Mouse (Mus musculus): Measurements from ENCODE around the gene Tuba1c. TPM values are rescaled to one million over a fixed set of nuclear protein-coding genes. Genes with fewer than 3 reads are reported as not detected.

Gene Tuba1c
- total RNA-seq, 2 experiments from 2014 or later: 41.4 to 109 TPM

DNA sequence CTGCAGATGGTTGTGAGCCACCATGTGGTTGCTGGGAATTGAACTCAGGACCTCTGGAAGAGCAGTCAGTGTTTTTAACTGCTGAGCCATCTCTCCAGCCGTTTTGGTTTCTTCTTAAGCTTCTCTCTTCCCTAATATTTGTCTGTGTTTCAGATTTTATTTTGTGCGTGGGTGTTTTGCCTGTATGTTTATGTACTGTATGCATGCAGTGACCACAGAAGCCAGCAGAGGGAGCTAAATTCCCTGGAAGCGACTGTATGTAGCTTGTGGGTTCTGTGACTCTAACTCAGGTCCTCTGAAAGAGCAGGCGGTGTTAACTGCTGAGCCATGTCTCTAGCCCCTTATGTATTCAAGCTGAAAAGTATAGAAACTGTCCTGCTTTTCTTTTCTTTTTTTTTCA, 3.4 kb upstream of the Tuba1c start:
- no peak for ATAC-seq (replicated peaks; ENCODE audit: low FRiP score, low TSS enrichment, poor library complexity, severe bottlenecking)

- no peak for ATAC-seq (replicated peaks; ENCODE audit: low FRiP score, low TSS enrichment, poor library complexity, severe bottlenecking)
These were observed 2.6 kb upstream of the Tuba1c start for GRCm38 (mm10) chr15:99027116-99027515.

DNA sequence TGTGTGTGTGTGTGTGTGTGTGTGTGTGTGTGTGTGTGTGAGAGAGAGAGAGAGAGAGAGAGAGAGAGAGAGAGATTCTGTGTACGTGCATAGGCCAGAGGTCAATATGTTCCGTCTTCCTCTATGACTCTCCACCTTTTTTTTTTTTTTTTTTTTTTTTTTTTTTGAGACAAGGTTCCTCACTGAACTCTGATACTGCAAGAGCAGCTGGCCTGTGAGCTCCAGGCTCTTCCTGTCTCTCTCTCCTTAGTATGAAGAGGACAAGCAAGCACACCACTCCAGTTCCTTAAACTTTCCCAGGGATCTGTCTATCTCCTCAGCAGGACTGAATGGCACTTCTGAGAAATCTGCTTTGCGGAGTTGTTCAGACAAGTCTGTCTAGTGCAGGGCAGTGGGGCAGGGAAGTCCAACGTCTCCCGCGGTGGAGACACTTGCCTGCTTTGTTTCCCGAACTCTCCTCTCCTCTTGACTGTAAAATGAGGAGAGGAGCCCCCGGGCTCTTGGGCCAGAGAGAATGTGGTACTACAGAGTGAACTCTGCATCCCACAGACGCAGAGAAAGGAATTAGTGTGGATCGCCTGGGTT, 725 bp upstream of the Tuba1c start:
- ATAC-seq (replicated peaks; ENCODE audit: low FRiP score, low TSS enrichment, poor library complexity, severe bottlenecking): no peak

DNA sequence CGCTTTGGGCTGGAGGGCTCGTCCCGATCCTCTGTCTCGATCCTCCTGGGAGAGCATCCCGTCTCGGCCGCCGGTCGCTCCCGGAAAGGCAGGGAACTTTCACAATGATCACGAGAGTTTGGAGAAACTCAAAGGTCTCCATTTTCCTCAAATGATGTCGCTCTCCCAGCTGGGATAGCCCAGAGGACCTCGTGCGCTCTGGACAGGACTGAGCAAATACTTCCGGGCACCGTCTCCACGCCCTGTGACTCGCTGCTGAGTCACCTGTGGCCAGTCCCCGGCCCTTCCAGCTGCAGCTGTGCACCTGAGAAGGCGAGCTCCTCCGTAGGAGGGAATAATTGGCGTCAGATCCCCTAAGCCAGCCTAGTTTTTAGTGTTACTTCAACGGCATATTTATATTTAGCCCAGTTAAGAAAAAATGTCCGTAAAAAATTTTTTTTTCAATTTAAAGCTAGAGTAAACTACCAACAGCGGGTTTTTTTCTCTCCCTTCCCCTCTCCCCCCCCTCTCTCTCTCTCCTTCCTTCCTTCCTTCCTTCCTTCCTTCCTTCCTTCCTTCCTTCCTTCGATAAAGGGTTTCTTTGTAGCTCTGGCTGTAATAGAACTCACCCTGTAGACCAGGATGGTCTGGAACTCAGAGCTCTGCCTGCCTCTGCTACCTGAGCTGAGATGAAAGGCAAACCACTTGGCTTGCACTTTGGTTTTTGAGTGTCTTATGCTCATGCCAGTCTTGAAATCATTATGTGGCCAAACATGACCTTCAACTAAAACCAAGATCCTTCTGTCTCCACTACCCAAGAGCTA, 1.1 kb downstream of the Tuba1c start:
- peak; percentile 32 for ATAC-seq (replicated peaks; ENCODE audit: low FRiP score, low TSS enrichment, poor library complexity, severe bottlenecking)

- ATAC-seq (replicated peaks; ENCODE audit: low FRiP score, low TSS enrichment, poor library complexity, severe bottlenecking): no peak
These were observed 1.6 kb downstream of the Tuba1c start for GRCm38 (mm10) chr15:99031388-99031675.

DNA sequence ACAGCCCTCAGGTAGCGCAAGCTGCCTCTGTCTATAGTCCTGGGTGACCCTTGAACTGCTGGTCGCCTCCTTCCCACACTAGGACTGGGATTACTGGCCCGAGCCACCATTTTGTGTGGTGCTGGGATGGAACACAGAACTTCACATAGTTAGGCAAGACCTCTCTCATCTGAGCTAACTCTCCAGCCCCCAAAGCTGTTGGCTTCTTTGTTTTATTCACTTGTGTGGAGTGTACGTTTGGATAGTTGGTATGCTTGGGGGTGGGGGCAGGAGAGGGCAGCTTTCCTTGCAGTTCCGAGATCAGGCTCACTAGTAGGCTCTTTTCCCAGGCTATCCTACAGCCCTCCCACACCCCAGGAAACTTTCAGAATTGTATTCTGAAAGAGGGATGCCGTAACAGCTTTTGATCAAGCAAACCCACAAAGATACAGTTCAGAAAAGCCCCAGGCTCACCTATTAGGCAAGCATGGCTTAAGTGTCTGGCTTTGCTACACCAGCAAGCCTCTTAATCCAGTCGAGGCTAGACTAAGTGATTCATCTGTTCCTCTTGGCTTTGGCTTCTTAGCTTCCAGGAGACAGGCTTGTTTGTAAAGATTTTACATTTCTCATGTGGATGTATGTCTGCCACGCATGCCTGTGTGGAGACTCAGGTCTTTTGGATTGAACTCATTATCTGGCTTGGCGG, 2.5 kb downstream of the Tuba1c start:
- ATAC-seq (replicated peaks; ENCODE audit: low FRiP score, low TSS enrichment, poor library complexity, severe bottlenecking): no peak

DNA sequence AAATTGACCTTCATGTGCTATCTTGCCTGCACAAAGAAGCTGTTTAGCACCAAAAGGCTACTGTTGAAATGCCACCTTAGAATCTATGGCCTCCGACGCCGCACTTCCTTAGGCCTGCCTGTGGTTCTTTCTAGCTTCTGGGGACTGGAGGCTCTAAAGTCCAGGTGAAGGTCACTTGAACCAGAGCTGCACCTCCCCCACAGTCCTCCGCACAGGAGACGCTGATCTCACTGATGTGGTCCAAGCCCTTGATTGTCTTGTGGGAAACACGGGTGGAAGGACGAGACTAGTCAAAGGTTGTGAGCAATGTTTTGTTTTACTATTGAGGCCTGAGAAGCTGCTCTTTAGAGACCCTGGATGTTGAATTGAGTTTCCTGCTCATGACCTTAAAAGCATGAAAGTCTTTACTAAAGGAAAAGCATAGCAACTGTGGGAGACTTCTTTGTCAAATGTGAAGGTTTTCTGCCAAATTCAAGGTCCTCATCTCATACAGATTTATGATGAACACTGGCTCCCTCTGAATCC, 3.1 kb downstream of the Tuba1c start:
- no peak for ATAC-seq (replicated peaks; ENCODE audit: low FRiP score, low TSS enrichment, poor library complexity, severe bottlenecking)

DNA sequence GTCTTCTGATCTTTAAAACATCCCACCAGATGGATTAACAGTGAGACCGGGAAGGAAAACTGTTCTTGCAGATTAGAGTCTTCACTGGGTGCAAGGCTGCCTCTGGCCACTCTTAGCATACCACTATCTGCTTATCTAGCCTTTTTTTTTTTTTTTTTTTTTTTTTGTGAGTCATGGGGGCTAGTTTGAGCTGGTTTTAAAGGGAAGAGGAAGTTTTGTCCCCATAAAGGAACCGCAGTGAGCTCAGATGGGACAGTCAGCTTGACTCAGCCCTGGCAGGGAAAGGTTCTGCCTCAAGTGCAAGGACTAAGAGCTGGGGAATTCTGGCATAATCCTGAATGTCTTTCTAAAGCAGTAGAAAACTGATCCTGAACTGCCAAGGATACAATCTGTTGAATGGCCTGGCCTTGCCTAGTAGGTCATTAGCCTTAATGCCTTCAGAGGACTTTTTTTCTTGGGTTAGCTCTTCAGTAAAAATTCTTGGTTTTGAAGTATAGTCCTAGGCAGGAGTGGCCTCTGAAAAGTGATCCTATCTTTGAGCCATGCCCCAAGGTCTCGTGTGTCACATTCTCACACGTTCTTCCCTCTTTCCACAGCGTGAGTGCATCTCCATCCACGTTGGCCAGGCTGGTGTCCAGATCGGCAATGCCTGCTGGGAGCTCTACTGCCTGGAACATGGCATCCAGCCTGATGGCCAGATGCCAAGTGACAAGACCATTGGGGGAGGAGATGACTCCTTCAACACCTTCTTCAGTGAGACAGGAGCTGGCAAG, 4.0 kb downstream of the Tuba1c start:
- ATAC-seq (replicated peaks; ENCODE audit: low FRiP score, low TSS enrichment, poor library complexity, severe bottlenecking): no peak

- ATAC-seq (replicated peaks; ENCODE audit: low FRiP score, low TSS enrichment, poor library complexity, severe bottlenecking): no peak
These were observed 5.7 kb downstream of the Tuba1c start for GRCm38 (mm10) chr15:99035431-99035830.

GRCm38 (mm10) chr15:99036249-99036905, 6.7 kb downstream of the Tuba1c start:
- no peak for ATAC-seq (replicated peaks; ENCODE audit: low FRiP score, low TSS enrichment, poor library complexity, severe bottlenecking)

DNA sequence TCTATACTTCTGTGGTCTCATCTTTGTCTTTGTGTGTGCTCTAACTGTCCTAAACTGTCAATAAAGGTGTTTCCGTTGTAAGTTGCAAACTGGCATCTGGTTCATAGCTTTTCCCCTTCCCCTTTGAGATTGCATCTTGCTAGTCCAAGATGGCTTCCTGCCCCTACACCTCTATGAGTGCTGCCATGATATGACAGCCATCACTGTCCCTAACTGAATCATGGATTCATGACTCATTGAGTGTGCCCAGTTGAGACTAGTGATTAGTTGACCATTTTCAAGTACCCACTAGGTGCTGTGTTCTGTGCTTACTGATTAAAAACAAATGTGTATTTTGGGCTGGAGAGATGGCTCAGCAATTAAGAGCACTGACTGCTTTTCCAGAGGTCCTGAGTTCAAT, 8.3 kb downstream of the Tuba1c start:
- no peak for ATAC-seq (replicated peaks; ENCODE audit: low FRiP score, low TSS enrichment, poor library complexity, severe bottlenecking)

DNA sequence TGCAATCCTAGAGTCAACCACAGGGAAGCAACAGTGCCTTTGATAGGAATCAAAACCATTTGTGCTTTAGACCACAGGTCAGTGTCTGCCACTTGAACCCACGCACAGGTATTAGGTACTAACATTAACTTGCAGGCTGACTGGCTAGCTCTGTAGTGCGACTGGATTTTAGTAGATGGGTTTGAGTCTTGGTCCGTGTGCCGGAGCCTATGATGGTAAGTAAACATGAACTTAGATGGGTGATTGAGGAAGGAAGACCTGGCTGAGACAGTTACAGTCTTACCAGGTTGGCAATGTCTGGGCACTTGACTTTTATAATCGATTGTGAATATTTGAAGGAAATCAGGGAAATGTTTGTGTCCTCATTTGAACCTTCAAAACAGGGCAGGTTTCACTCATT, 9.1 kb downstream of the Tuba1c start:
- no peak for ATAC-seq (replicated peaks; ENCODE audit: low FRiP score, low TSS enrichment, poor library complexity, severe bottlenecking)

- ATAC-seq (replicated peaks; ENCODE audit: low FRiP score, low TSS enrichment, poor library complexity, severe bottlenecking): no peak
These were observed 9.6 kb downstream of the Tuba1c start for GRCm38 (mm10) chr15:99039306-99039705.

GRCm38 (mm10) chr15:99039996-99040919, 10.6 kb downstream of the Tuba1c start:
- ATAC-seq (replicated peaks; ENCODE audit: low FRiP score, low TSS enrichment, poor library complexity, severe bottlenecking): peak; percentile 68

DNA sequence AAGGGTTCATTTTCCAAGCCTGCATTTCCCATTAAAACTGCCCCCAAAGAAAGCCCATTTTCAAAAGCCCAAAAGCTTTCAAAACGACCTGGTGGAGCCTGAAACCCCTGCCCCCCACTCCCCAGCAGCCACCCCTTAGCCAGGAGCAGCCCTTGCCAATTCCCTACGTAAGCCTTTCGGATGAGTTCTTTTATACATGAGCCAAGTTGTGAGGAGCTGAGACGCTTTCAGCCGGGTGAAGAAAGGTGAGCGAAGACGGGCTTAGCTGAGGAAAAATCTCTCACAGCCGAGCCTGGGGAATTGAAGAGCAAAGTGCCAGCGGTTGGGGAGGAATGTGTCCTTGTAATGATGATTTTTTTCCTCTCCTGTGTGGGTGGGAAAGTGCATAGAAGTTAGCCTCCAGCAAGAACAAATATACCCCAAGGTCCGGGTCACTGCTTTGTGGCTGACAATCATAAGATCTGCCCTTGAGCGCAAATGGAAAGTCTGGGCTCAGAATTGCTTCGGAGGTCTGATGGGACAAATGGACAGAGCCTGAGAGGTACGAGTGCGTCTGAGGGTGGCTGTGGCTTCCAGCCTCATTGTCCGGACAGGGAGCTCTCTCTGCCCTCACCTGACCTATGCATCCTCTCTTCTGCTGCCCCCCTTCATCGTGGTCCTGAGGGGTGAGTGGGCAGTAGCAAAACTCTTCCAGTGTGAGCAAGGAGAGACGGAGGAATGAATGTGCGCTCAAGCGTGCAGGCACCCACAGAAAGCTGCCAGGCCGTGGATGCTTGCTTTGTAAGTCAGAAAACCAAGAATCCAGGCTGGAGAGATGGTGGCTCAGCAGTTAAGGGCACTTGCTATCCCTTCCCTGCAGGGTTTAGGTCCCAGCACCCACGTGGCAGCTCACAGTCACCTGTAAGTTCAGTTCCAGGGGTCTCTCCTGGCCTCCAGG, 11.5 kb downstream of the Tuba1c start:
- no peak for ATAC-seq (replicated peaks; ENCODE audit: low FRiP score, low TSS enrichment, poor library complexity, severe bottlenecking)

- no peak for ATAC-seq (replicated peaks; ENCODE audit: low FRiP score, low TSS enrichment, poor library complexity, severe bottlenecking)
These were observed 12.6 kb downstream of the Tuba1c start for GRCm38 (mm10) chr15:99042334-99042733.

GRCm38 (mm10) chr15:99044854-99045253, 15.2 kb downstream of the Tuba1c start:
- ATAC-seq (replicated peaks; ENCODE audit: low FRiP score, low TSS enrichment, poor library complexity, severe bottlenecking): no peak
